21 mouse cellular contexts compared by ENCODE assay signal in genomic region chr10:17590195-17590594, GRCm38 (mm10).
DNase-seq lines count a peak whose midpoint lies in the region; ATAC-seq lines count a peak whose summit lies in the region.
"Had no signal": no experiment of that assay in that cellular context is flagged by ENCODE, and none has a peak within 500 bp of the region (broad histone marks: within the 10 kb centered on the region; RNA-seq: fewer than 3 reads in every experiment).

No protein-coding gene starts in this region.

- WGBS in heart, embryonic 11.5 days (ENCODE audit: insufficient replicate concordance) = 13% methylated on average over 1 of the region's 1 CpGs
- WGBS in liver, embryonic 11.5 days = 33% methylated on average over 1 of the region's 1 CpGs

- no peaks in the 10 kb centered on the region for H3K9me3 ChIP-seq in heart, embryonic 11.5 days (replicated peaks; ENCODE audit: control insufficient read depth, low read length)
- H3K9me3 ChIP-seq in liver, embryonic 11.5 days (ENCODE audit: control insufficient read depth, low read length) = no peaks in the 10 kb centered on the region
- H3K9me3 ChIP-seq: heart, embryonic 15.5 days; hindbrain, embryonic 12.5 days; limb, embryonic 13.5 days; lung, embryonic 15.5 days; midbrain, embryonic 13.5 days; neural tube, embryonic 13.5 days had no signal

- no peak overlapping the region for H3K9ac ChIP-seq in heart, embryonic 11.5 days (ENCODE audit: low read depth, low read length)
- H3K9ac ChIP-seq in liver, embryonic 11.5 days (ENCODE audit: low read depth, low read length) = no peak overlapping the region
- H3K9ac ChIP-seq: heart, embryonic 15.5 days; hindbrain, embryonic 12.5 days; limb, embryonic 13.5 days; lung, embryonic 15.5 days; midbrain, embryonic 13.5 days; neural tube, embryonic 13.5 days had no signal

- 0 out of 2 replicates have a peak, but pooled peaks cover 2% of the 10 kb centered on the region for H3K4me1 ChIP-seq in heart, embryonic 11.5 days (ENCODE audit: control insufficient read depth, insufficient read depth, low read length)
- H3K4me1 ChIP-seq in liver, embryonic 11.5 days (replicated peaks; ENCODE audit: control insufficient read depth, insufficient read depth, low read length) = peaks cover 6% of the 10 kb centered on the region; the same call in 1 of the 2 replicates
- H3K4me1 ChIP-seq: heart, embryonic 15.5 days; hindbrain, embryonic 12.5 days; limb, embryonic 13.5 days; lung, embryonic 15.5 days; midbrain, embryonic 13.5 days; neural tube, embryonic 13.5 days had no signal

- H3K4me3 ChIP-seq in heart, embryonic 11.5 days (ENCODE audit: low read depth, low read length) = no peak overlapping the region
- no peak overlapping the region for H3K4me3 ChIP-seq in liver, embryonic 11.5 days (ENCODE audit: low read depth, low read length)
- H3K4me3 ChIP-seq: heart, embryonic 15.5 days; hindbrain, embryonic 12.5 days; limb, embryonic 13.5 days; lung, embryonic 15.5 days; midbrain, embryonic 13.5 days; neural tube, embryonic 13.5 days had no signal

- H3K27ac ChIP-seq in heart, embryonic 11.5 days (ENCODE audit: low read depth, low read length) = no peak overlapping the region
- H3K27ac ChIP-seq in liver, embryonic 11.5 days (ENCODE audit: low read depth, low read length) = peak overlapping the region; percentile 50
- H3K27ac ChIP-seq: heart, embryonic 15.5 days; hindbrain, embryonic 12.5 days; limb, embryonic 13.5 days; lung, embryonic 15.5 days; midbrain, embryonic 13.5 days; neural tube, embryonic 13.5 days had no signal

- no peak overlapping the region for H3K4me2 ChIP-seq in heart, embryonic 11.5 days
- H3K4me2 ChIP-seq in liver, embryonic 11.5 days = no peak overlapping the region
- H3K4me2 ChIP-seq: heart, embryonic 15.5 days; hindbrain, embryonic 12.5 days; limb, embryonic 13.5 days; lung, embryonic 15.5 days; midbrain, embryonic 13.5 days; neural tube, embryonic 13.5 days had no signal

- no peaks in the 10 kb centered on the region for H3K36me3 ChIP-seq in heart, embryonic 11.5 days (ENCODE audit: control insufficient read depth, insufficient read depth, low read length)
- no peaks in the 10 kb centered on the region for H3K36me3 ChIP-seq in liver, embryonic 11.5 days (ENCODE audit: control insufficient read depth, insufficient read depth, low read length)
- H3K36me3 ChIP-seq: heart, embryonic 15.5 days; hindbrain, embryonic 12.5 days; limb, embryonic 13.5 days; lung, embryonic 15.5 days; midbrain, embryonic 13.5 days; neural tube, embryonic 13.5 days had no signal

- no peaks in the 10 kb centered on the region for H3K27me3 ChIP-seq in heart, embryonic 11.5 days (ENCODE audit: control insufficient read depth, insufficient read depth, low read length)
- H3K27me3 ChIP-seq in liver, embryonic 11.5 days (replicated peaks; ENCODE audit: control insufficient read depth, insufficient read depth, low read length) = no peaks in the 10 kb centered on the region
- H3K27me3 ChIP-seq: heart, embryonic 15.5 days; hindbrain, embryonic 12.5 days; limb, embryonic 13.5 days; lung, embryonic 15.5 days; midbrain, embryonic 13.5 days; neural tube, embryonic 13.5 days had no signal

- intact Hi-C loops in heart, postnatal 10 days (cut with DNase I) = no loop called here

- no peak for DNase-seq in heart, postnatal 10 days
- peak; percentile 67 for DNase-seq in MEL-GATA-1-ER (ENCODE audit: extremely low read depth, low read depth)
- DNase-seq in liver, embryonic 11.5 days (ENCODE audit: low spot score) = no peak
- no peak for DNase-seq in urinary bladder, postnatal 36 days (ENCODE audit: low spot score in 2 of 2)
- DNase-seq in ovary, adult 18-20 months (ENCODE audit: low spot score) = no peak
- DNase-seq in lung, postnatal 14 days = no peak
- DNase-seq: adrenal gland, adult 8-10 months; cerebellum, adult 9-11 months; embryo, embryonic 11 days; right cerebral cortex, postnatal 14 days; spleen, adult 18-20 months; thymus, adult 2 months had no signal

- ATAC-seq in heart, embryonic 11.5 days (replicated peaks; ENCODE audit: insufficient number of reproducible peaks, low FRiP score, low TSS enrichment) = peak; percentile 67; the same call in 1 of the 2 replicates
- ATAC-seq in liver, embryonic 11.5 days (replicated peaks; ENCODE audit: low FRiP score) = peak; percentile 97
- peak; percentile 92 for ATAC-seq in megakaryocyte progenitor cell, adult 5-6 weeks (replicated peaks; ENCODE audit: poor library complexity)
- ATAC-seq: forebrain, embryonic 16.5 days; midbrain, embryonic 13.5 days had no signal
